Mouse (Mus musculus) urinary bladder, postnatal 4 days (tissue): ENCODE measurements at regions not wholly inside any gene's neighbourhood (a gene's known extent, or its start where the extent isn't known, plus 50 kb on each side); places are given as distances from the start of the nearest gene placed in this dataset.
A peak's percentile ranks its signal among the peaks of the same experiment; 100 is the strongest.

Source experiments
- DNase-seq, 2 experiments: peaks; one replicate each; pipeline ENCODE4 v3.0.0; 2021 to 2022; ENCODE audit warnings: low spot score in 2 of 2

- no peak for DNase-seq
Observed at GRCm38 (mm10) chr12:15741219-15741618, 75.5 kb downstream of the Trib2 start.

- DNase-seq, result no peak
Observed at GRCm38 (mm10) chr12:15738989-15739388, 77.7 kb downstream of the Trib2 start.

- peak in 1 of 2 experiments; percentile 50 for DNase-seq
Observed at GRCm38 (mm10) chr12:15731261-15731660, 85.5 kb downstream of the Trib2 start.

- no peak for DNase-seq
Observed at GRCm38 (mm10) chr12:15729696-15730095, 87.0 kb downstream of the Trib2 start.

GRCm38 (mm10) chr12:15723529-15723928, 93.2 kb downstream of the Trib2 start:
- DNase-seq, result no peak

GRCm38 (mm10) chr12:15722161-15722560, 94.6 kb downstream of the Trib2 start:
- DNase-seq, result no peak

- no peak for DNase-seq
Observed at GRCm38 (mm10) chr12:15720171-15720570, 96.6 kb downstream of the Trib2 start.

- no peak for DNase-seq
Observed at GRCm38 (mm10) chr12:15718827-15719226, 97.9 kb downstream of the Trib2 start.

GRCm38 (mm10) chr12:15717989-15718388, 98.7 kb downstream of the Trib2 start:
- no peak for DNase-seq

GRCm38 (mm10) chr12:15717342-15717741, 99.4 kb downstream of the Trib2 start:
- DNase-seq, result no peak

- DNase-seq, result no peak
Observed at GRCm38 (mm10) chr12:15713623-15714022, 103.1 kb downstream of the Trib2 start.

GRCm38 (mm10) chr12:15707570-15708095, 109.1 kb downstream of the Trib2 start:
- no peak for DNase-seq

- DNase-seq, result peak; percentile 64 to 72
Observed at GRCm38 (mm10) chr12:15704412-15704811, 112.3 kb downstream of the Trib2 start.

GRCm38 (mm10) chr12:15702137-15702536, 114.6 kb downstream of the Trib2 start:
- no peak for DNase-seq

- DNase-seq, result peak in 1 of 2 experiments; percentile 30
Observed at GRCm38 (mm10) chr12:15698829-15699228, 117.9 kb downstream of the Trib2 start.

GRCm38 (mm10) chr12:15698042-15698771, 118.5 kb downstream of the Trib2 start:
- peak in 1 of 2 experiments; percentile 27 for DNase-seq

GRCm38 (mm10) chr12:15688342-15688741, 128.4 kb downstream of the Trib2 start:
- DNase-seq, result no peak

- no peak for DNase-seq
Observed at GRCm38 (mm10) chr12:15684311-15684710, 132.4 kb downstream of the Trib2 start.

- no peak for DNase-seq
Observed at GRCm38 (mm10) chr12:15681678-15682355, 134.9 kb downstream of the Trib2 start.

- no peak for DNase-seq
Observed at GRCm38 (mm10) chr12:15676127-15676526, 140.6 kb downstream of the Trib2 start.

- DNase-seq, result no peak
Observed at GRCm38 (mm10) chr12:15659755-15660154, 157.0 kb downstream of the Trib2 start.

GRCm38 (mm10) chr12:15659332-15659731, 157.4 kb downstream of the Trib2 start:
- no peak for DNase-seq

- DNase-seq, result no peak
Observed at GRCm38 (mm10) chr12:15657748-15658251, 158.9 kb downstream of the Trib2 start.
